Mouse (Mus musculus) cortical plate, adult 2 months (tissue): ENCODE measurements at regions not wholly inside any gene's neighbourhood (a gene's known extent, or its start where the extent isn't known, plus 50 kb on each side); places are given as distances from the start of the nearest gene placed in this dataset.

Experiments
- CTCF ChIP-seq: fragments of 200-500 bp; IDR thresholded peaks from 2 replicates; pipeline ENCODE4 v1.5.1; 2011; ENCODE audit warnings: mild to moderate bottlenecking, control low read depth, low read length; ENCODE audit not compliant: insufficient read depth; ENCODE audit errors: extremely low read depth
- POLR2A ChIP-seq: fragments of 200-500 bp; IDR thresholded peaks from 2 replicates; pipeline ENCODE4 v1.6.1; 2011; ENCODE audit warnings: mild to moderate bottlenecking, low read length, control low read depth; ENCODE audit not compliant: insufficient read depth; ENCODE audit errors: extremely low read depth

DNA sequence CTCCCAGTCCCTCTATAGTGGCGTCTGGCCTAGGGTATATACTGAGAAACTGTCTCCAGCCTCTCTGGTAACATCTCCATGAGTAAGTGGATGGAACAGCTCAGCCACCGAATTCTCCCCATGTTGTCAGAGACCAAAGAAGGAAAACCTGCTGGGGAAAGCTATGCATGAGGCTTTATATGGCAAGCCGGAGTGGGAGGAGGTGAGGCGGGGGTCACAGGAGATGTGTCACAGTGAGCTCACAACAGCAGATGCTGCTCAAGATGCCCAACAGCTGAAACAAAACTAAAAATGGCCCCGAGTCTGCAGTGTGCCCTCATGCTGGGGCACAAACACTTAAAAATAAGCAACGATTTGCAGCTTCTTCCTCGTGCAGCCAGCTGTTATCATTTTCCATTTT, 162.5 kb upstream of the Sfswap start:
- TF ChIP-seq CTCF (no peak), POLR2A (no peak)
